Mouse (Mus musculus): Measurements from ENCODE around the gene Susd1.
A peak's percentile ranks its signal among the peaks of the same experiment; 100 is the strongest.

Gene Susd1

DNA sequence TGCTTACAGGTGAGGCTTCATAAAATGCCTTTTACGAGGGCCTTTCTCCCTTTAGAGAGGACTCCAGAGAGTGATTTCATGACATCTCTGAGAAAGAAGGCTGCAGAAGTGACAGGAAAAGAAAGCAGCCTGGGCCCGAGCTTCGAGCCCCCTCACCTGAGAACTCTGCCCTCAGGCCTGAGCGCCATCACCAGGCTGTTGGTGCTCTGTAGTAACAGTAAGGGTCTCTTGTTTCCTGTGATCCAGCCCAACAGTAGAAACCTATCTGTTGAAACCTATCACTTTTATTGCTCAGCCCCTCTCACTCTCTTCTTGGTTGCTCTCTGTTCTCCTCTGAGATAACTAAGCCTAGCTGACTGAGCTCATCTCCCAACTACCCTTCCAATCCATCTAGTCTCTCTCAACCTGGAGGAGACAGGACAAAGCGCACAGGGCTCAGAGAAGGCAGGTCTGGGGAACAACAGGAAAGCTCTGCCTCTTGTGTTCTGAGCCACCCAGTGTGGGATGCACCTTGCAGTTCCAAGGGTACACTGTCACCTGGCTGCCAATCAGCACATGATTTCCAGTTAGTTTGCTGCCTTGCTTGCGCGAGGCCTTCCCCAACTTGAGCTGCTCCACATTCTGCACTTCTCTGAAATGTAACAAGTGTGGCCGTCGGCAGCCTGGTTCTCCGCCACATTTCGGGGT lies 101.4 kb downstream of the Susd1 start:
- no peak for DNase-seq

DNA sequence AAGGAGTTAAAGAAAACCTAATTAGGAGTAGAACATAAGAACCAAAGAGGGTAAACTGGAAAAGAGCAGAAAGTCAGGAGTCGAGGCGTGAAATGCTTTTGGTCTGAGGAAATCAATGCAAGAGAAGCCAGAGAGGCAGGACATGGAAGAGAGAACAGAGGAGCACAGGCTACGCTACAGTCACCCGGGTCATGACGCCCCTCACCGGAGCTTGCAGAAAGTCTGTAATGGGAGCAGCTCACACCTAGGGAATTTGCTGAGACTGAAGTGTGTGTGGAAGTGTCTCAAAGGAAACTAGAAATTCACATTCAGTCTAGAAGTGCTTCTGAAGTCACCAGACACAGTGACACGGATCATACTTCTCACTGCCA lies 102.0 kb downstream of the Susd1 start:
- DNase-seq = no peak

DNA sequence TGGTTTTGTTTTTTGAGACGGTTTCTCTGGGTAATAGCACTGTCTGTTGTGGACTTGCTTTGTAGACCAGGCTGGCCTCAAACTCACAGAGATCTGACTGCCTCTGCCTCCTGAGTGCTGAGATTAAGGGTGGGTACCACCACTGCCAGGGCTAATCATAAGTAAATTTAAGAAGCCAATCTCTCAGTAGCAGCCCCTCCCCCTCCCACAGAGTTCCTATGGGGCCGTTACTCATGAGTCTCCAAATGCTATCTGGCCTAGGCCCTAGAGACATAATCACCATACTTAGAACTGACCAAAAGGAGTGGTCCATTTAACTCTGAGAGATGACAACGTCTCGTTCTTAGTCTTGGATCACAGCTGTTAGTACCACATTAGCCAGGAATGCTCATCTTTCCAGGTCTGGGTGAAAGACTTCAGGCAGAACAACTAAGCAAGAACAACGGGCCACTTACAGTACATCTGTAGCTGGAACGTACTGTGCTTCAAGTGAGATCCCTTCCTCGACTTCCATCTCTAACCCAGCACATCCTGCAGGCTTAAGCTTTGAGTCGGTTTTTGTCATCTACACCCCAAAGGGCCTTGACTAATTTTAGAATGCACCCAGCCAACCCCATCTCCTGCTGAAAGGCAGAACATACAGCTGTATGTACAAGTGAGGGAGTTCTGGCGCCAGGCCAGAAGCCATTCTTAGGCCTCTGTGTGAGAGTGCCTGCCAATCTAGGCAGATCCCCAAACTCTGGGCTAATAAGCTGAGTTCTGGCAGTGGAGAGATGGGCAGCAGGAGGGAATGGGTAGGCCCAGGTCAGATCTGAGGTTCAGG lies 102.6 kb downstream of the Susd1 start:
- peak; percentile 73 for DNase-seq

DNA sequence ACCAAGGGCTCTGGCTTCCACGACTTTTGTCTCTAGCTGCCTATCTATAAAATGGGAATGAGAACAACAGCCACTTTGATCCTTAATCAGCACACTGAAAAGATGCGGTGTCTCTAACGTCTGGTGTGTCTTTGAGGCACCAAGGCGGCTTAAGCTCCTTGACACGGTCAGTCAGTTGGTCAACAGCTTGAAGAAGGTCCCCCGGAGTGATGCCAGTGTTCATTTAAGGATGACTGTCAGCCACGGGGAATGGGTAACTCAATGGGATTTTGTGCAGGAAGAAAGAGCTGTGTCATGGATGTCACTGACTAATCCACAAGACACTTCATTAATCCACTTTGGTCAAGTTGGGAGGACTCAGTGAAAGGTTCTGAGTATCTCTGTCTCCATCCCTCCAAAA lies 103.3 kb downstream of the Susd1 start:
- no peak for DNase-seq

DNA sequence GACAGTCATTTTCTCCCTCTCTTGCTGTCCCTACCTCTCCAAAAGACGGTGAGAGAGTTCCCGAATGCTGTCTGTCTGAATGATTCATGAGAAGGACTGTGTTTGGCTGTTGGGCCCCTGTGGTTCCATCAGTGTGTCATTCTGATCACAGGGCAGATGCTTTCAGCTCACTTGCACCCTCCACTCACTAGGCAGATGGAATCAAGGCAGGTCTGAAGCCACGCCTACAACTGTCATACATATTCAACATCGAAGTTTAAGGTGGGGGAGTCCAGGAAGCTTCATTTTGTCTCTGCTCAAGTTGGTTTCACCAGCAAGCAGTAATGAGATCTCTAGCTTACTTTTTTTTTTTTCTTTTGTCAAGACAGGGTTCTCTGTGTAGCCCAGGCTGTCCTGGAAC lies 104.2 kb downstream of the Susd1 start:
- DNase-seq = no peak

DNA sequence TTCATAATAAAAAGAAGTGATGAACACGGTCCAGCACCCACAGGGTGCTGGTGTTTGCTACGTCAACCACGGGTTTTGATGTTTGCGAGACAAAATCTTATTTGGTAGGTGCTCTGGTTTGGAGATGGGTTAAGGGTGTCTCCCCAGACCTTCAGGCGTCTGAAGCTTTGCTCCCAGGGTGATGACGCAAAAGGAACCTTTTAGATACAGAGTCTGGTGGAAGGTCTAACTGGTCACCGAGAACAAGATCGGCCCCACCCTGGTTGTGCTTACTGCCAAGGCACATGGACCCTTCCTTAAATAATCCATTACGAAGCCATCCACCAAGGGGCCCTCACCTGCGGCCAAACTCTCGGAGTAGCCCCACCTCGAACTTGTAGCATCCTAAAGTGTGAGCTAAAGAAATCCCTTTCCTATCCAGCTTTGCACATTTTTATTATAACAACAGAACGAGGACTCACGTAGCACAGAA lies 105.0 kb downstream of the Susd1 start:
- no peak for DNase-seq

DNA sequence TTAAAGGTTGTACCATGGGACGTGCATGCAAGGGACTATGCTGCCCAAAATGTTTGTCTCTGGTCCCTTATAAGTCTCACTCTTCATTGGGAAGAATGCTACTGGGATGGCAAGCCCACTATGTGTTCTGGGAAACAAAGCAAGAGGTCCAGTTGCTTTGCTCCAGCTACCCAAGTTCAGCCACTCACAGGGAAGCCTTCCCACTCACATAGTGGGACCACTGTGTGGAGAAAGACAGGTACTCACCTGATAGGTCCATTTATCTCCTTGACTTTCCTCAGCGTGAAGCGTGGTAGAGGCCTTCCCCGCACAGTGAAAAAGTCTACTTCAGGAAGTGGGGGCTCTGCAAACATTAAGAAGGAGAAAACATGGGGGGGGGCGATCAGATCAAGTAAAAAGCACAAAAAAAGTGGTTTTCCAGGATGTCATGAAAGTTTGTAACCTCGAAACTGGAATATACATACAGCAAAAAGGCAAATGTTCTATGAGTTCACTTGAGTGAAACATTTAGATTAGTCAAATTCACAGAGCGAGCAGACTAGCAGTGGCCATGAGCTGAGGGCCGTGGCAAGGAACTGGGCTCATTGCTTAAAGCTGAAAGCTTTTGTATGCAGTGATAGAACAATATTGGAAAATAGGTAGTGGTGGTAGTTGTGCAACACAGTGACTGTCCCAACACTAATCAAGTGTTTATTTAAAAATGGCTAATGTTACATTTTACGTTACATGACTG lies 105.6 kb downstream of the Susd1 start:
- DNase-seq = no peak

DNA sequence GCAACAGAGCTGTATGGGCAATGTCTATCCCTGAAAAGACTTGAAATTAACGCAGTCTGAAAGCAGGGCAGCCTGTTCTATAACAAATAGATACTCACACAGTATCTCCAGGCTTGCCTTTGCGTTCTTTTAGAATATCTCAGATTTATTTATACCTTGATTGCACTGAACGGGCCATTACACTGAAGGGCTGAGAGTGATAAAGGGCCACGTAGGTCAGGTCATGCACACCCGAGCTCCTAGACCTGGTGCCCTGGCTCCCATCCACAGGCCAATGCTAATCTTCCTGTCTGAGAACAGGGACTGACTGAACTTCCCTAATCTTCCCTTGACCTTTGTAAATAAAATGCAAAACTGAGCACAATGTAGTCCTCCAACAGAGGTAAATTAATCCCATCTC lies 106.3 kb downstream of the Susd1 start:
- DNase-seq = no peak

DNA sequence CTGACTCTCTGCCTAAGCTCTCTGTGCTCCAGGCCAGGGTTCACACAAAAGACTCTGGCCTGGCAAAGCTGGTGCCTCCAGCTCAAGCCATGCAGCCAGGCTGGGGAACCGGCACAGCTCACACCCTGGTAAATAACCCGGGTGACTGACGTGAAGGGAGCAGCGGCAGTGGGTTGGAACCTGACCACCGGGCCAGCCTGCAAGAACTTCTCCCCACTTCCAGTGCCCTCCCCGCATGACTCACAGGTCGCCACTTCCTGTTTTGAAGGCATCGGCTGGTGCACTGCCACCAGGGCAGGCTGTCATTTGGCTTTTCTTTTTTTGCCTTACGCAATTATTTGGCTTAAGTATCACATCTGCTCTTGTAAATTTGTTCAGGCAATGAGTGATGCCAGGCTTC lies 106.8 kb downstream of the Susd1 start:
- DNase-seq = peak; percentile 66

DNA sequence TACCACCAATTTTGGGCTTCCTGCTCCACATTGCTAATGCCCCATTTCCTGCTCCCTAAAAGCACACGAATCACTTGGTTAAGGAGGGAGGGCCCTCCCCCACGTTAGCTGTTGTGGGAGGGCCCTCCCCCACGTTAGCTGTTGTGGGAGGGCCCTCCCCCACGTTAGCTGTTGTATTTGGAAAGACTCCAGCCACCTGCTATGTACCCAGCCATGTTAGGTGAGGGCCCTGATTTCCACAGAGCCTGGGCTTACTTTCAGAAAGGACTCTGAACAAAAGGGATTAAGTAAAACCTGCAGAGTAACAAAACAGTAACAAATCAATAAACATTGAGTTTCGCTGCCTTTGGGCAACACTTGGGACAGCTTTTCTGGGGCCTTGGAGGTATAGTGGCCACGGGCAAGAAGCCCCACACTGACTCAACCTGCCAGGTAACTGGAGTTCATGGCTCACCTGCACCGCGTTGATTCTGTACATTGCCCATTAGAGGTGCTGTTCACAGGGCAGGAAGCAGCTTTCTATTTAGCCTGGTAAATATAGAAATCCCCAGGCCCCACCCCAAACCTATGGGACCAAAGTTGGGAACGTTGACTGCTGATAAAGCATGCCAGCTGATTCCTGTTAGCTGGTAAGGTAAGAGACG lies 107.3 kb downstream of the Susd1 start:
- no peak for DNase-seq

DNA sequence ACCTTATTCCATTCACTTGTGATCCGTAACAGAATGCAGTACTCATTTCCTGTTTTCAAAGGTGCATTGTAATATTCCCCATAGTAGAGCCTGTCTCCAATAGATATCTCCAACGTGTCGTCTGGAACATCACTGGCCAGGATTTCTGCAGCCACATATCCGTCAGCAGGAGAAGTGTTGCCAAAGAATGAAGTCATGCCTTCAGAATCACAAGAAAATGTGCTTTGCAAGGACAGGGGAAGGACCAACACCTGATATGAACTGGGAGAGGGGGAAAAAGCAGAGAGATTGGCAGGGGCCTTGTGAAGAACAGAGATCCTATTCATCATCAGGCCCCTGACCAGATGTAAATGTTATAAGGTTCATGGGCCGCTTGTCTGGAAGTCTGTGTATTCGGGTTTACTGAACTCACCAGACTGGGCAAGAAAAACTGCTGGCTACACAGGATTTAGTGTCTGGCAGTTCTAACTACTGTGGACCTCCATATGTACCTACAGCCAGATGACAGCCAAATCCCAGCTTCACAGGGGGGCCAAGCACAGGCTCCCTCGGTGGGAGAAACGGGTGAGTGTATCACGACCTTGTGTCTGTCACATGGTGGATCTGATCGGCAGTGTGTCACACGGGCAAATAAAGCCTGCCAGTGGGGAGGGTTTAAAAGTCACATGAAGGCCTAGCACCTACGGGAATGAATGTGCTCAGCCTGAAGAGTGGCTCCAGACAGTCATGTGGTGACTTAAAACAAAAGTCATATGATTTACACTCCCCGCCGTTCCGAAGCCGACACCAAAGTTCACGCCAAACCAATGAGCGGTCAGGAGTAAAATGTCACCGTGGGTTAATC lies 108.8 kb downstream of the Susd1 start:
- no peak for DNase-seq

DNA sequence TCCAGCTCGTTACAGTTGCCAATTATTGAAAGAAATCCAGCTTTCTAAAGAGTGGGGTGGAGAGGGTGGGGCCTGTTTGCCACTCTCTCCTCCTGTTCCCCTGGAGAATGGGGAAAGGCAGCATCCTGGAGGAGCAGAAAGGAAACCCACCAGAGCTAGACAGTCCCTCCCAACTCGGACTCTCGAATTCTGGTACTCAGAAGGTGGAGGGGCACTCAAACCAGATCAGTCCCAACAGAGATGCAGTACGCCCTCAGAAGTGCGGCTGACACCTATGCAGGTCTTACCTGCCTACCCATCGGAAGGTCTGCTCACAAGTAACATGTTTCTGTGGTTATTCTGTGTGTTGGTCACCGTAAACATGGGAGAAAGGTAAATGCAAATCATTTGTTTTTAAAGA lies 109.6 kb downstream of the Susd1 start:
- no peak for DNase-seq

DNA sequence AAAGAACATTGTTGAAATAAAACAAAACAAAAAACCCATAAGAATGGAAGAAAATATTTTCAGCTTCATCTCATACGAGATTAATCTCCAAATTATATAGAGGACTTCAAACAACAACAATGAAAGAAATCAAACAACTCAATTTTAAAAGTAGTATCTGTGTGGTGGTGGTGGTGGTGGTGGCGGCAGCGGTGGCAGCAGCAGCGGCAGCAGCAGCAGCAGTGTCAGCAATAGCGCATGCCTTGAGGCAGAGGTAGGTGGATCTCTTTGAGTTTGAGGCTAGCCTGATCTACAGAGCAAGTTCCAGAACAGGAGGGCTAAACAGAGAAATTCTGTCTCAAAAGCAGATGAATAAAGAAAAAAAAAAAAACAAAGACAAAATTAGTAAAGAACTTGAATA lies 110.4 kb downstream of the Susd1 start:
- DNase-seq = no peak

DNA sequence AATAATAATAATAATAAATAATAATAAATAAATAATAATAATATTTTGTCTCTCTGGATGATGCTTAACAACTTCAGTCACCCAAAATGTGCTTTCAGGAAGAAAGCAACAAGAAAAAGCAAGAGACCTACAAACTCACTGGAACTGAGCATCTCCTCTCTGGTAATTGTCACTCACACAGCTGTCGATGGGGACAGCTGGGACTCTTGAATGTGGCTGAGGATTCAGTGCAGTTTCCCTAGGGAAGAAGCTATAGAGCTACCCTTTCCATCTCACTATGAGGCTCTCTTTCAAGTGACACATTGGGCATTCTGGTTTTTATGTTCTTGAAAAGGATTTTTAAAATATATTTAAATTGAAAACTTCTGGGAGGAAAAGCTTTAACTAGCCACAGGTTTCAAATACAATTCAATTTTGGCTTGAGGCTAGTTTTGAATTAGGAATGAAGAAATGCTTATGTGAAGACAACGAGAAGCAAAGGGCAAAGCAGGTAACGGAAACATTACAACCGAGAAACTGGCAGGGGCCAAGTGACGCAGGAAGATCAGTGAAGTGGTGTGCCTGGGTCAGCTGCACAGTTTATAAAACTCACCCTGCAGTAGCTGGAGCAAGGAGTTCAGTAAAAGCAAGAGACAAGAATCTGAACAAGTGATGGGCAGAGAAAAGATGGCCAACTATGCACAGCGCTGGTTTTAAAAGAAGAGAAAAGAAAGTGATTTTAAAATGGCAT lies 112.2 kb downstream of the Susd1 start:
- DNase-seq = no peak

DNA sequence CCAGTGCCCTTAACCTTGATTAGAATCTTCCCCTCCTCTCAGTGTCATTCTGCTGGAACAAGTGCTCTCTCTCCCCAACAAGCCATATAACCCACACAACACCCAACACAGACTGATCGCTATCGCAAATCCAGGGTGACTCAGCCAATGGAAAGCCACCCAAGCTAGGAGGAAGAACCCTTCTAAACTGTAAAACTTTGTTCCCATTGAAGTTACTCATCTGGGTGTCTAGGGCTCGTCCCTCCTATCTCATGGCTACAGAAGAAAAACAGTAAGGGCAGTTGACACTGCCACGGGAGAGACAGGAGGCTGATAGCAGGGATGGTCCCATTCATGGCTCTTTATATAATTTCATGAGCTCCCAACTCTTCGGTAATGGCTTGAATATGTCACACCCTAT lies 114.1 kb downstream of the Susd1 start:
- DNase-seq = no peak

DNA sequence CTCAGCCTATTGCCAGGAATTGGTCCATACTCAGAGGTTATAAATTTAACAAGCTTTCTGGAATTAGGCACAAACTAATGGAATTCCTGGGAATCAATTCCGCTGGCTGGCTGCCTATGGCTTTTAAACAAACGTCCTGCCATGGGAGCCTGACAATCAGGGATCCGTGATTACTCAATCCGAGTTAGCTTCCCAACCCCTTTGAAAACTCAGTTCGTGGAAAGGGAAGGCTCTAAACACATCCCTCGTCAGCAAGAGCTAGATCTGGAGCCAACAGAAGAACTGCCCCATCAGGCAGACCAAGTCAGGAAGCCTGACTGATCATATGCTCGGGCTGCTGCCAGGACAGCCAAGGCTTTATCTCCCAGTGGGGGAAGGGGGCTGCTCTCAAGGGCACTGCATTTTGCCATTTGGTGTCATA lies 115.2 kb downstream of the Susd1 start:
- no peak for DNase-seq

DNA sequence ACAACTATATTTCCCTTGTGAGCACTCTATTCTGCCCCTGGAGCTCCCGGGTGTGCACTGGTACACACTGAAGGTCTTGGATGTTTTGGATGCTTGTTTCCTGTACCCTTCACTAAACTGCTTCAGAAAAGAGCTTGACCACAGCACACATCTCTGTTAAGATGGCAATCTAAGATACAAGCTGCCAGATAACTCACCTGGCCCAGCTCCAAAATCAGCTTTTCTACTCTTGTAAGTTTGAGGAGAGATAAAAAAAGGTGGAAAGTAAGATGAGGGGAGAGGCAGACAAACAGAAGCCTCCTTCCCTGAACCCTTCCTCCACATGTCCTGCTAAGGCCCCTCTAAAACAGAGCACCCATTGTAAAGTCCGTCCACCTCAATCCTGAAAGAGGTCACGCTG lies 115.7 kb downstream of the Susd1 start:
- DNase-seq = no peak

DNA sequence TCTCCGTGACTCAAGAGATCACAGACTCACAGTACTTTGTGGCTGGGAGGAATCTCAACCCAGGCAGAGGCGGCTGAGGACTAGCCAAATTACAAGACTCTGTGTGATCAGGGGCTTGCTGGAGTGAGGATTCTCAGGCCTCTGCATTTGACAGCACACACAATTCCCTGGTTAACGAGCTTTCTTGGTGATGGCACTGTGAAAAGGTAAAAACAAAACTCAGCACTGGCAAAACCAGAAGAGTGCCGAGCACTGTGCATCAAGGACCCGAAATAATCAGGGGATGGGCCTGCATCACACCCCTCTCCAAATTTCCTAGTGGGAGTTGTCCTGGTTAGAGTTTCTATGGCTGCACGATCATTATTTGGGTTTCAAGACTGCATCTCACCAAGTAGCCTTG lies 116.4 kb downstream of the Susd1 start:
- no peak for DNase-seq

DNA sequence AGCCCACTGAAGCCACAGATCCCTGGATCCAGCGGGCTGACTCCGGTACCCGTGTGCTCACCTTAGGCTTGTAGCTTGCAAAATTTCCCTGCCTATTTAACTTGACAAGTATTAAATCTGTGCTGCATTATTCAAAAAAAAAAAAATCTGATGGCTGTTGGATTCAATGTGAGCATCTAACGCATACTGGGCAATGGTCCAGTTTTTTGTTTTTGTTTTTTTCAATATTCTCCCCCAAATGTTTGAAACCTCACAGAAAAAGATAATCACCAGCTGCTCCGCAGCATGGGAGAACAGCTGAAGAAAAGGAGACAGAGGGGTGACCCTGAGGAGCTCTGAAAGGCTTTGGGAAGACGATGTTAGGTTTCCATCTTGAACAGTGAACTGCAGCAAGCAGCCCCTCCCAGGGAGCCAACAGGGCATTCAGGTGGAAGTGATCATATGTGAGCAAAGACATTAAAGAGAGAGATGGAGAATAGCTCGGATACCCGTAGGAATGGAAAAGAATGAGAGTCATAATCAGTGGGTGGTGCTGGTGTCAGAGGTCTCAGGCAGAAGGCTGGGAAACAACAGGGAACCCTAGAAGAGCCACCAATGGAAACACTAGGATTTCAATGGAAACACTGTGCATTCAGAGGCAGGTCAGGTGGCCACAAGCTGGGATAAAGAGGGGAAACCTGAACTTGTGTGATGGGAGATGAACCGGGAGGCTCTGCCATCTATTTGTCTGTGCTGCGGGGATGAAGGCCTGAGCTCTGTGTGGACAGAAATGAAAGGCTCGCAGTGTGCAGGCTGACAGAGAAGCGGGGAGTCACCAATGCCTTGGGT lies 117.0 kb downstream of the Susd1 start:
- DNase-seq = no peak

DNA sequence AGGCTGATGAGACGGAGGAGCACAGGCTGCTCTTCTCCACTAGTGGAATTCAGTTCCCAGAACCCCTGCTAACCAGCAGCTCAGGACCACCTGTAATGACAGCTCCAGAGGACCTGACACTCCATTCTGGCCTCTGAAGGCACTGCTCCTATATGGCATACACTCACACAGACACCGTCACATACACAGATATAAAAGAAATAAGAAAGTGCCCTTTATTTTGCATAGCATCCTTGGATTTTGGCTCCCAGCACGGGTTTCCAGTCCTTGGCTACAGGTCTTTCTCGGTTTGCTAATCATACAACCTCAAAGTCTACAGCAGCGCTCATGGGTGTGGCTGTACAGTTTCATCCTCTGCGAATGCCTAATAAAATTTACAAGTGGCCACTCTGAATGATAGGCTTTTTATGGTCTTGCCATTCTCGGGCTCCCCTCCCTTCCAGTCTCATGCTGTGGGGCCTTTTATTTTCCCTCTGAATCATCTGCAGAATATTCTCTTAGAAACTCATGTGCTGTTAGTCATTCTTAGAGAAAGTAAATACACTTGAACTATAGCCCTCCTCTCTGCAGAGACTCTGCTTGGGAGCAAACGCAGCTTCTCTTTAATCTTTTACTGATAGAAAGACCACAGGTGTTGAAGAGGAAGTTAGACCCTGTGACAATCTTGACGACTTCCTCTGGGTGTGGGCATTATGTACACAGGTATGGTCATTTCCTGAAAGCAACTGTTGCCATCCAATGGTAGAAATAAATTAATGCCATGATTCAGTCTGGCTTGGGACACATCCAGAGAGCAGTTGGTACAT lies 119.1 kb downstream of the Susd1 start:
- DNase-seq = no peak
